Mouse (Mus musculus) kidney, adult 2 months (tissue): Measurements from ENCODE around the gene Itgam.

Source experiments
- CTCF ChIP-seq: fragments of 200-500 bp; conservative IDR thresholded peaks from 2 replicates; pipeline ENCODE4 v1.5.1; 2011; ENCODE audit warnings: low read depth, mild to moderate bottlenecking, control low read depth, low read length, moderate library complexity, mixed read lengths; ENCODE audit not compliant: insufficient read depth, insufficient read length
- POLR2A ChIP-seq: fragments of 200-500 bp; IDR thresholded peaks from one replicate; pipeline ENCODE4 v1.6.1; 2011; ENCODE audit warnings: low read depth, low read length, control low read depth

DNA sequence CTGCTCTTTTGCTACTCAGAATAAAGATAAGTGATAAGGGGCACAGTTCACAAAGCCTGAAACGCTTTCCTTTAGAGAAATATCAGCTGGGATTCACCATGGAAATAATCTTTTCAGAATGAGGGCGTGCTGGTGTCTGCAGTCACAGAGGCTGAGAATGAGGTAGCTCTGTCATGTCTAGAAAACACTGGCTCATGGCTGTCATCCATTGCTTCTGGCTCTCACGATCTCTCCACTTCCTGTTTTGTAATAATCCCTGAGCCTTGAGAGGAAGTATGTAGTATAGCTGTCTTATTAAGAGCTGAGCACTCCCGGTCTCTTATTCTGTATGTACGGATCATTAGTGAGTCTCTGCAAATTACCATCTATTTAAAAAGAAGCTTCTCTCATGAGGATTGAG is 3.1 kb downstream of the Itgam start:
- no peak for TF ChIP-seq POLR2A
- TF ChIP-seq CTCF = no peak
